Mouse (Mus musculus) cerebellum, postnatal 25 days (tissue): ENCODE measurements at regions not wholly inside any gene's neighbourhood (a gene's known extent, or its start where the extent isn't known, plus 50 kb on each side); places are given as distances from the start of the nearest gene placed in this dataset.
A peak's percentile ranks its signal among the peaks of the same experiment; 100 is the strongest.

Experiments
- DNase-seq, 2 experiments: peaks; one replicate each; pipeline ENCODE4 v3.0.0; 2021; ENCODE audit warnings: mixed read lengths in 2 of 2

DNA sequence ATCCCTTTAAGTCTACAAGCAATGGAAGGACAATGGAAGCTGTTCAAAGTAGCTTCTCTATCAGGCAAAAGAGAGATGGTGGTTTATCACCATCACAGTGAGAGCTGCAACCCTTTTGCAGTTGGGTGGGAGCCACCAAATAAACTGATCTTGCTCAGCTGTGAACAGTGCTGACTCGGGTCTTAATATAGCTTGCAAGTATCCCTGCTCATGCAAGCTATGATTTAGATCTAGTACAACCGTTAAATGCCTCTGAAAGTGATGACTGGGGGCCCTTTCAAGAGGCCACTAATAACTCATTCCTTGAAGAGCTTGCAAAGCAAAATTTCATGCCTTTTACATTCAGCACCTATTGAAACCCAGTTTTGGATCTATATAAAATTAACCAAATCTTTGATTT lies 1154.5 kb upstream of the Lrrtm3 start:
- DNase-seq = no peak

DNA sequence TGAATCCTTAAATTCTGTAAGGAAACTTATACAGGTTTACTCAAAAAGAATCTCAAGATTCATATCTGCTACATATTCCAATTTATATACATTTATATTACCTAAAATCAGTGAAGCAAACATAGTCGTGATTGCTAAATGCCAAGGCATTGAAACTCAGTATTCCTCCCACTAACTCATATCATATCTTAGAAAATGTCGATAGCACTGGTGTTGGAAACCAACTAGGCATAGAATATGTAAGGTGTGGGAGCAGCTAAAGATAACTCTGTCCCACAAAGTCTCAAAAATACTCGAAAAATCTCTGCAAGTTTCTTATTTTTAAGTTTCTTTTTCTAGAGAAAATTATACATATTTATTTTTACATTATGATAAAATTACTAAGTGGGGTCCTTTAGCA lies 1134.1 kb upstream of the Lrrtm3 start:
- DNase-seq = no peak

DNA sequence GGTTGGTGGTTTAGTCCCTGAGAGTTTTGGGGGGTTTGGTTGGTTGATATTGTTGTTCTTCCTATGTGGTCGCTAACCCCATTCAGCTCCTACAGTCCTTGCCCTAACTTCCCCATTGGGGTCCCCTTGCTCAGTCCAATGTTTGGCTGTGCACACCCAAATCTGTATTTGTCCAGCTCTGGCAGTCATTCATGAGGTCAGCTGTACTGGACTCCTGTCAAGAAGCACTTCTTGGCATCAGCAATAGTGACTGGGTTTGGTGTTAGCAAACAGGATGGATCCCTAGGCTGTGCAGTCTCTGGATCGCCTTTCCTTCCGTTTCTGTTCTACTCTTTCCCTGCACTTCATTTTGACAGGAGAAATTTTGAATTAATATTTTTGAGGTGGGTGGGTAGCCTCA lies 1131.1 kb upstream of the Lrrtm3 start:
- DNase-seq = peak; percentile 22 to 30

DNA sequence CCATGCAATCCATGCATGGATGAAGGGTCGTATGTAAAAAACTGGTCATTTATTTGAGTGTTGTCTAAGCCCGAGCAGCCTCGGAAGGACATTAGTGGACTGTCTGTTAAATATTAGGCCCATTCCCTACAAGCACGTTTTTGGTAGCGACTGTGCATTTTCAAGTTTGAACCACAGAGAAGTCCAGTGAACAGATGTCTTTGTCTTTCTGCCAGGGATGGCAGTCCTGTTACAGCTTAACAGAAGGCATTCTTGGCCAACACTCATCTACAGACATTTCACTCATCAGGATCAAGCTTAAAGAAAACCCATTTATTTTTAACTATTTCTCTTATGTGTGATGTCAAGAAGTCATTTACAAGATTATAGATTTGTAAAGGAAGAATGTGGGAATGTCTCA lies 1129.2 kb upstream of the Lrrtm3 start:
- peak; percentile 35 to 46 for DNase-seq

DNA sequence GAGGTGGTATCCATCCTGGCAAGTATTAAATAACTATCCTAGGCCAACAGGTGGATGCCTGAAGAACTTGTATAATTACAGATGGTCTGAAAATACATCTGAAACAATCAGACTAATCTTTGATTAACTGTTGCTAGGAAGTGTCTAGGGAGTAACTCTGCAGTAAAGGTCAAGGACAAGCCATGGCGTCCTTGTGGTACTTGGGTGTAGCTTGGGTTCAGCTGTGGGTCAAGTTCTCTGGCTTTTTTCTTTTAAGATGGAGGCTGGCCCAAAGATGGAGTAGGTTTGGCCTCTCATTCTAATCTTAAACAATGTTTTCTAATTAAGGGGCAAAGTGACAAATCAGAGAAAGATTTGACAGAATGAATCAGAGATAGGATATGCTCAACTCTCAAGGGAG lies 1126.1 kb upstream of the Lrrtm3 start:
- no peak for DNase-seq

- no peak for DNase-seq
Measured at GRCm38 (mm10) chr10:65215206-65215605, 1125.1 kb upstream of the Lrrtm3 start.

- peak; percentile 7 to 11 for DNase-seq
Measured at GRCm38 (mm10) chr10:65183659-65184058, 1093.6 kb upstream of the Lrrtm3 start.

DNA sequence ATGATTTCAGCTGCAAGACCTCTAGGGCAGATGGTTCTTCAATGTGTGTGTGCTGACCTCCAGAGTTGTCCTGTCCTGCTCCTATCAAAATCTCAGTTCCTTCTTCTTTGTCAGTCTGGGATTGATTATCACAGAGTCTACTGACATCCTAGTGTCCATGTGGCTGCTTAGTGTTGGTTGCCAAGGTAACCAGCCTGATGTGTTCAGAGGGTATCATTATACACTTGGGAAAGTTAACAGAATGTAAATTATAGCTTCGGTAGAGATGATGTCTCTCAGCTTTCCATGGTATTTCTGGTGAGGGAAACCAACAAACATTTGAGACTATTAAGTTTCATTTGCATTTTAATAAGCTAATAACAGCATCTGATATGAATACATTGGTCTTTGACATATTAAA lies 1092.5 kb upstream of the Lrrtm3 start:
- no peak for DNase-seq

DNA sequence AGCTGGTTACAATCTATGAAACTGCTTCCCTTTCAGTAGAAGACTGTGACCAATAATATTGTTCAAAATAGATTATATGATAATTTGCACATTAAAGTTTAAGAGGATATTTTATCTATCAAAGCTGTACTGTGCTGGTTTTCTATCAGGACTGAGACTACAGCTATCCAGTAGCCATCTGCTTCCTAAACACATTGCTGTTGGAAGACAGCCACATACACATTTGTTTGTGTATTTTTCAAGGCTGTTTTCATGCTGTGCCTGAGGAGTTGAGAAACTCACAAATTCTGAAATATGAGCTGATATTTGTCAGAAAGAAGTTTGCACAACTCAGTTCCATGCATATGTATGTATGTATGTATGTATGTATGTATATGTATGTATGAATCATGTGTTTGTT lies 1089.0 kb upstream of the Lrrtm3 start:
- peak; percentile 13 to 48 for DNase-seq

- no peak for DNase-seq
Measured at GRCm38 (mm10) chr10:65154131-65154530, 1064.1 kb upstream of the Lrrtm3 start.

GRCm38 (mm10) chr10:65124940-65125610 lies 1035.0 kb upstream of the Lrrtm3 start:
- DNase-seq = no peak

DNA sequence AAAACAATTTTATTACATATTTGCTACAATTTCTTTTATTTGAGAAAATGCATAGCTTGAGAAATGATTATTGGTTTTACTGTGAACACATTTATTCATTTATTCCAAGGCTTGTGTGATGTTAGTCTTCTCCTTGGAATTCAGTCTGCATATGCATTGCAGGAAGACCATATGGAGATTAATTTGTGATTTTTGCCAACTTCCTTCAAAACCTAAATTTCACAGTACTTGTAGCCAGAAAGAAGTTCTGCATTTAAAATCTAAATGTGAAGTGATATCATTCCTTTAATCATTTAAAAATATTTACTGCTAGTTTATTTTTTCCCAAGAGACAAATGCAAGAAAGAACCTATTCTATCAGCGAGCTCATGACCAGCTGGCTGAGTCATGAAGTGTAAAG lies 1028.1 kb upstream of the Lrrtm3 start:
- no peak for DNase-seq

DNA sequence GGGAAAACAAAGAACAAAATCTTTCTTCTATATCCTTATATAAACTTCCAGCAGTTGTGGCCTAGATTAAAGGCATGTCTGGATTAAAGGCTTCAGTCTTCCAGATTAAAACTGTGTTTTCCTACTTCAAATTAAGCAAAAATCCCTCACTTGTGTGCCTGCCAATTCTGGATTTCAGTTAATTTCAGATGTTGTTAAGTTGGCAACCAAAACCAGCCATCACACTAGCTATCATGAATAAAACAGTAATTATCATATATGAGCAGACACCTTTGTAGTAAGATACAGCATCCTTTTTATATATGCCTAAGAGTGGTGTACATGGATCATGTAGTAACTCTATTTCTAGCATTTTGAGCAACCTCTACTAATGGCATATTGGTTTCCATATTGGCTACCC lies 1024.5 kb upstream of the Lrrtm3 start:
- no peak for DNase-seq

- DNase-seq = peak; percentile 21 to 57
Measured at GRCm38 (mm10) chr10:65110729-65111128, 1020.7 kb upstream of the Lrrtm3 start.

DNA sequence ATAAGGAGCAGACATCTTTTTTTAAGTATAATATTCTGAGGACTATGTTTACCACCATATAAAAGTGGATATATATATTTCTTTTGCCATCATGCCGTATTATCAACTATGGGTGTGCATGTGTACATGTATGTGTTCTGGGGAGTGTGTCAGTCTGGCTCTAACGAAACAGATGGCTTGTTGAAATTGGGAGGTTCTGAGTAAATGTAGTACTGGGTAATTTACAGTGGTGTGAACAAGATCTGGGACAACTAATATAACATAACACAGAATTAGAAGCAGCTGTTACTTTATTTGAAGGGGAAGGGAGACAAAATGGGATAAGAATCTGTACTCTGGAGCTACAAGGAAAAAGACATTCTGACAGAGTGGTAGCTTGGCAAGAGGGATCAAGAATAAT lies 1017.3 kb upstream of the Lrrtm3 start:
- no peak for DNase-seq

DNA sequence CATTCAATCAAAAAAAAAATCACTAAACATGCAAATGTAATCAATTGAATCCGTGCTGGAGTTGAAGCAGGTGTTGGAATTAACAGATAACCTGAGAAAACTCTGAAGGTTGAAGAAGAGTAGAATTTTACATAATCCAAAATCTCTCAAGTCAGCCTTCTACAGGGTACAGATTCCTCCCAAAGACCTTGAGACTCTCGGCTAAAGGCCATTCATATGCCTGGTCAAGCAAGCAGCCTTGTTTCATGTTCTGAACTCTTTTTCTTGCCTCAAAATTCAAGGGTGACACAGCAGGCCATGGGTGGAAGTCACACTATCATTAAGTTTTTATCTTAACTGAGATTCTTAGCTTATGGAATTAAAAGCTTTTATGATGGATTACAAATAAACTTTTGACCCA lies 994.4 kb upstream of the Lrrtm3 start:
- DNase-seq = no peak

- DNase-seq = no peak
Measured at GRCm38 (mm10) chr10:65081638-65082037, 991.6 kb upstream of the Lrrtm3 start.

DNA sequence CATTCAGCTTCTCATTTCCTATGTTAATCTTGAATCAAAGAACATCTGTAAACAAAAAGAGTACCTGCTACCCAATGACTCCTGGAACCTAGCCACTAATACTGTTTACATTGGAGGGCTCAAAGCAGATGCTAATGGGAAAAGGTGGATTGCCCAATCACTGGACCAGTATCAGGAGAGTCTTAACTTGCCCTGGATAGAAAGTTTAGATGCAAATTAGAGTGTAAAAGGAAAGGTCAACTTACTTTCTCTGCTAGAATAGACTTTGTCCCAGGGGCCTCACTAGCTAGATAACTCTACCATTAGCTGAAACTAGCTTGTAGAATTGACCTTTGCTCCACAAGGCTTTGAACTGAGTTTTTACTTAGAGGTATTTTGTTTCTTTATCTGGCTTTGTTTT lies 968.0 kb upstream of the Lrrtm3 start:
- no peak for DNase-seq
